Mouse (Mus musculus): ENCODE data around the gene Mindy4. TPM values are rescaled to one million over a fixed set of nuclear protein-coding genes. Genes with fewer than 3 reads are reported as not detected.
A peak's percentile ranks its signal among the peaks of the same experiment; 100 is the strongest.
"Not testable (repeated sequence)": the region's sequence is repeated elsewhere in the genome, so short reads cannot be mapped to it uniquely, and the experiment has no call there.

The Mindy4 gene
- polyA plus RNA-seq, 1 experiment from 2014 or later, result 11.7 TPM

DNA sequence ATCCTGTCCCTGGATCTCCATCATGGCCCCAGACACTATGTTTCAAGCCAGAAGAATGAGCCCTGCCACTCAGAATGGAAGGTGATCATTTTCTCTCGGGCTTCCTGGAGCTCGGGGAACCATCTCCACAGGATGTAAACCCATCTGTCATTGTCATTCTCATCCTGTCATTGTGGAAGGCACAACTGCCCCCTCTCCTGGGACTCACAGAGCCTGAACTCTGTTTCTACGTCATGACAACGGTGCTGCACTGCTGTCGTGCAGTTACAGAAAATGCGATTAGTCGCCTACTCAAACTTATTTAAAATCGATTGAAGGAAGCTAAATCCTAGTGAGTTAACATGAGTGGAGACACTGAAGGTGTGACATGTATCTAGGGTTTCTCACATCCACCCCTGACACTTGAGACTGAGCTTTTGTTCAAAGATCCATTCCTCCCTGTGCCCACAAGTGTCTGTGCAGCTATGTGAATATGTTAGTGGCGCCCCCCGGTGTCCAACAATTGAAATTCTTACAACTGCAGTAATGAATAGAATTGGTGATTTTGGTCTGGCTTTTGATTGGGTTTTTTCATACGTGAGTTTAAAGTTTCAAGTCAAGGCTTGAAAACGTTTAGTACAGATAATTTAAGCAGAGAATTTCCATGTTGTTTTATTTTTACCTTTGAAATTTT, 26.0 kb upstream of the Mindy4 start:
- H3K4me2 ChIP-seq (replicated peaks), result no peak overlapping the region
- no peaks in the 10 kb centered on the region for H3K9me3 ChIP-seq
- WGBS, result 41% methylated on average over 12 of the region's 12 CpGs
- no peak overlapping the region for H3K9ac ChIP-seq
- peaks cover 26% of the 10 kb centered on the region for H3K27me3 ChIP-seq (replicated peaks)
- ATAC-seq (ENCODE audit: low FRiP score, low read depth), result no peak
- no peak overlapping the region for H3K27ac ChIP-seq
- 0 out of 2 replicates have a peak, but pooled peaks cover 3% of the 10 kb centered on the region for H3K4me1 ChIP-seq
- H3K4me3 ChIP-seq, result no peak overlapping the region
- H3K36me3 ChIP-seq, result no peaks in the 10 kb centered on the region

DNA sequence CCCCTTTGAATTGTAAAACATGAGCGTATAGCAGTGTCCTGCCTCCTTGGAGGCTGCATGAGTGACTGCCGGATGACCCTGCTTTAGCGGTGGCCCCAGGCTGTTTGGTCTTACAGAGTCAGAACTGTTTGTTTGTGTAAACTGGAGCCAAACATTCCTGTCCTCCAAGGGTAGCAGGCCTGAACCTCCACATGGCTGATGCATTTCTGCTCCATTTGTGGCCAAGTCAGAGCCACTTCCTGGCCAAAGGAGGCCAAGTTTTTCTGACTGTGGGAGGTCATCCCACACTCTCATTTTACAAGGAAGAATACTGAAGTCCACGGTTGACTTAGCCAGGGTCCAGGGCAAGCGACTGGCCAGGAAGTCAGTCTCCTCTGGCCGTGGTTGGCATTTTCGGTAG, 23.6 kb upstream of the Mindy4 start:
- H3K27me3 ChIP-seq (replicated peaks), result peaks cover 14% of the 10 kb centered on the region
- H3K4me2 ChIP-seq (replicated peaks), result no peak overlapping the region
- H3K4me3 ChIP-seq, result no peak overlapping the region
- H3K9me3 ChIP-seq, result no peaks in the 10 kb centered on the region
- 81% methylated on average over 7 of the region's 7 CpGs for WGBS
- ATAC-seq (ENCODE audit: low FRiP score, low read depth), result no peak
- H3K36me3 ChIP-seq, result no peaks in the 10 kb centered on the region
- H3K9ac ChIP-seq, result no peak overlapping the region
- no peak overlapping the region for H3K27ac ChIP-seq
- no peaks in the 10 kb centered on the region for H3K4me1 ChIP-seq

DNA sequence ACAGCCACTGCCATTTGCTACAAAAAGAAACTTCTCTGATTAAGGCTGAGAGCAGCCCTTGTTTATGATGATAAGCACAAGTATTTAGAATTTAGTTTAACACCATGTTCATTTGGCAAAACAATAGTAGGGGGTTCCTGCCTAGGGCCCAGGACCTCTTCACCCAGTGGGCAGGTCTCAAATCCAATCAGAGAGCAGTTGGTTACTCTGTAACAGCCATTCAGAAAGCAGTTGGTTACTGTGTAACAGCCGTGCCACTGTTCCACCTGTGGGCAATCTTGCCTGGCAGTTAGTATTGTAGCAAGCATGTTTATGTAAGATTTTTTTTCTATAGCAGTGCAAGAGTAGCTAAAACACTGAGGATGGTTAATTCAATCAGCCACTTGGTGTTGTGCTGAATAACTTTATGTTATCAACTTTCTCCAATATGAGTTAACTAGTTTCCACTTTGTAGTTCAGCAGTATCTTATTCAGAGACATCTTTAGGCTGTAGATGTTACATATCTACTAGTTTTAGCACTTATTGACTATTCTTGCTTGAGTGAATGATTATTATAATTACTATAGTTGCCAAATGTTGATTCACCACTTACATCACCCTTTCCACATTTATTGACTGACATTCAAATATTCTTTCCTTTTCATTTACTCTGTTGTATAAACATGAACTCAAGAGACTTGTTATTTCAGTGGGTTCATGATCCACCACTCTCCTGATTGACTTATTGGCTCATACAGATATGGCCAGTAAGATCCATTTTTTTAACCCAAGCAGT, 20.3 kb upstream of the Mindy4 start:
- no peaks in the 10 kb centered on the region for H3K9me3 ChIP-seq
- H3K4me1 ChIP-seq, result no peaks in the 10 kb centered on the region
- no peak overlapping the region for H3K27ac ChIP-seq
- no peak overlapping the region for H3K4me3 ChIP-seq
- 90% methylated on average over 1 of the region's 1 CpGs for WGBS
- no peaks in the 10 kb centered on the region for H3K36me3 ChIP-seq
- no peak for ATAC-seq (ENCODE audit: low FRiP score, low read depth)
- H3K4me2 ChIP-seq (replicated peaks), result no peak overlapping the region
- H3K9ac ChIP-seq, result no peak overlapping the region
- H3K27me3 ChIP-seq (replicated peaks), result 0 out of 2 replicates have a peak, but pooled peaks cover 3% of the 10 kb centered on the region

DNA sequence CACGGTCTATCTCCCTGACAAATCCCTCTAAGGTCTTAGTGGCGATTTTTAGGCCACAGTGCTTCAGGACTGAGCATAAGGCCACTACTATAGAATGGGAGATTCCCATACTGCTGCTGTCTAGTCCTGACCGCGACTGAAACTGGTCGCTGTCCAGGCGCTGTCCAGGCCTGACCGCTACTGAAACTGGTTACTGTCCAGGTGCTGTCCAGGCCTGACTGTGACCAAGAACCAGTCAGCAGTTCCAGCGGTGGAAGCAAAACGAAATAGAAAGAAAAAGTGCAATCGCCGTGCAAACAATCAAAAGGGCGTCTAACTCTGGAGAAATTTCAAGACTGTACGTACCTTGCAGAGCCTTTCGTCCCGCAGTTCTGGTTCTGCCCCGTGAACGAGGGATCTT, 15.4 kb upstream of the Mindy4 start:
- H3K9ac ChIP-seq; H3K36me3 ChIP-seq; H3K27me3 ChIP-seq (replicated peaks); H3K27ac ChIP-seq; H3K9me3 ChIP-seq; H3K4me2 ChIP-seq (replicated peaks); H3K4me3 ChIP-seq; ATAC-seq (ENCODE audit: low FRiP score, low read depth); H3K4me1 ChIP-seq: not testable (repeated sequence)
- 95% methylated on average over 17 of the region's 17 CpGs for whole genome bisulfite sequencing

DNA sequence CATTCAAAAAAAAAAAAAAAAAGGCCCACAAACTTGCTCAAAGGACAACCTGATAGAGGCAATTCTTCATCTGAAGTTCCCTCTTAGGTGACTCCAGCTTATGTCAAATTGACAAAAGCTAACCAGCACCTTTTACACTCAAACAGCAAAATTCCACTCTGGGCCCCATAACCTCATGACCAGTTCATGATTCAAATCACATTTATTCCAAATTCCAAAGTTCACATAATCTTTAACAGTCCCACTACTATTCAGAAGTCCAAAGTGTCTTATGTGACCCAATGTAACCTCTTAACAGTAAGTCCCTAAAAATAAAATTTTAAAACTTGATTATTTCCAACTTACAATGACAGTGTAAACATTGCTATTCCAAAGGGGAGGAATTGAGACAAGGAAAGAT, 13.8 kb upstream of the Mindy4 start:
- Histone ChIP-seq H3K4me1 (no peaks in the 10 kb centered on the region), H3K27me3 (replicated peaks) (no peaks in the 10 kb centered on the region), H3K9ac (no peak overlapping the region), H3K4me2 (replicated peaks) (no peak overlapping the region), H3K27ac (no peak overlapping the region), H3K36me3 (no peaks in the 10 kb centered on the region), H3K9me3 (no peaks in the 10 kb centered on the region), H3K4me3 (no peak overlapping the region)
- ATAC-seq (ENCODE audit: low FRiP score, low read depth), result no peak

DNA sequence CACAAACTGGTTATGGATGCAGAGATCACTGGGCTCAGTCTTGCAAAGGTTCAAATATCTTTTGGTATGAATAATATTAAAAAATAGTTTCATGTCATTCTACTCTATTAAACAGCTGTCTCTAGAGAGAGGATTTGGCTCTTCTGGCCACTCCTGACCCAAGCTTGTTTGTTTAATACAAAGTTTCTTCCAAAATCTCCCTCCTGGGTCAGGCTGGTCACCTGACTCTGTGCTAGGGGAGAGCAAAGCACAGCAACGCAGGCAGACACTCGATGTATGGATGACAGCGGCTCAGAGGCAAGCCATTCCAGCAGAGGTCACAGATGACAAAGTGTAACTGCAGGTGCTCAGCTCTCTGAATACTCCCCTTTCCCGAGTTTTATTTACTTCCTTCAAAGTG, 11.6 kb upstream of the Mindy4 start:
- Histone ChIP-seq H3K4me3 (no peak overlapping the region), H3K4me2 (replicated peaks) (no peak overlapping the region), H3K9ac (no peak overlapping the region), H3K9me3 (peaks cover 7% of the 10 kb centered on the region; the same call in 1 of the 2 replicates), H3K27ac (no peak overlapping the region), H3K27me3 (replicated peaks) (no peaks in the 10 kb centered on the region), H3K4me1 (no peaks in the 10 kb centered on the region), H3K36me3 (no peaks in the 10 kb centered on the region)
- ATAC-seq (ENCODE audit: low FRiP score, low read depth), result no peak
- 71% methylated on average over 4 of the region's 4 CpGs for WGBS

DNA sequence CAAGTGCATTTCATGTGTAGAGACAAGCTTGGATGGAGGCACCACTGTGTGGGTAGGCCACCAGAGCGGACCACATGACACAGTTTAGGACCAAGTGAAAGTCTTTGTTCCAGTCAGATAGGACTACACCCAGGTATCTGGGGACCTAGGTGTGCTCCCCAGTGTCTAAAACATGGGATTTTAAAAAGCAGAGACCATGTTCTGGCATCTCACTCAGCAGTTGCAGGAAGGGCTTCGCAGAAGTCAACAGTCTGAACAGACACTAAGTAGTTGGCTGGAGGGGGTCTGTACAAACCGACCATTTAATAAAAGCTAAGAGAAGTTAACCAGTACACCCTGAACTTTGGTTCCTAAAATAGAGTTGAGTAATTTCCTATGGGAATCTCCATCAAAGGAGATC, 10.0 kb upstream of the Mindy4 start:
- no peak overlapping the region for H3K9ac ChIP-seq
- 93% methylated on average over 3 of the region's 3 CpGs for WGBS
- H3K4me1 ChIP-seq, result no peaks in the 10 kb centered on the region
- H3K9me3 ChIP-seq, result peaks cover 7% of the 10 kb centered on the region; the same call in 1 of the 2 replicates
- H3K36me3 ChIP-seq, result no peaks in the 10 kb centered on the region
- no peaks in the 10 kb centered on the region for H3K27me3 ChIP-seq (replicated peaks)
- no peak for ATAC-seq (ENCODE audit: low FRiP score, low read depth)
- no peak overlapping the region for H3K4me3 ChIP-seq
- H3K27ac ChIP-seq, result no peak overlapping the region
- H3K4me2 ChIP-seq (replicated peaks), result no peak overlapping the region

DNA sequence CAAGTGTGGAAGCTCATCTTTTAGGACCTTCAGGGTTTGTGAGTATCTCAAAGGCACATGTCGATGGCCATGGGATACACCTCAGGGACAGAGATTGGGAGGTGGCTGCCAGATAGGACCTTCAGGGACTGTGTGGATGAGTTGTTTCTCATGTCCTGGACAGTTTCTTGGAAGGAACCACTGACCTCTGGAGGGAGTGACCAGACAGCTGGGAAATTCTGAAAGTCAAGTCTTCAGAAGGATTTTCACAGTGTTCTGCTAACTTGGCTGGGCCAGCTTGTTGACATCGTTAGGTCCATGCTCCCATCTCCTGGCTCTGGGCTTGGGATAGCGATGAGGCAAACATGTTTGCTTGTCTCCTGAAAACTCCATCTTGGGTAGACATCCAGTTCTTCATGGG, 4.1 kb upstream of the Mindy4 start:
- H3K27ac ChIP-seq, result no peak overlapping the region
- no peaks in the 10 kb centered on the region for H3K36me3 ChIP-seq
- no peak for ATAC-seq (ENCODE audit: low FRiP score, low read depth)
- H3K4me1 ChIP-seq, result peaks cover 7% of the 10 kb centered on the region
- H3K4me3 ChIP-seq, result no peak overlapping the region
- H3K4me2 ChIP-seq (replicated peaks), result no peak overlapping the region
- H3K9ac ChIP-seq, result no peak overlapping the region
- no peaks in the 10 kb centered on the region for H3K27me3 ChIP-seq (replicated peaks)
- peaks cover 7% of the 10 kb centered on the region; the same call in 1 of the 2 replicates for H3K9me3 ChIP-seq
- WGBS, result 94% methylated on average over 3 of the region's 3 CpGs

DNA sequence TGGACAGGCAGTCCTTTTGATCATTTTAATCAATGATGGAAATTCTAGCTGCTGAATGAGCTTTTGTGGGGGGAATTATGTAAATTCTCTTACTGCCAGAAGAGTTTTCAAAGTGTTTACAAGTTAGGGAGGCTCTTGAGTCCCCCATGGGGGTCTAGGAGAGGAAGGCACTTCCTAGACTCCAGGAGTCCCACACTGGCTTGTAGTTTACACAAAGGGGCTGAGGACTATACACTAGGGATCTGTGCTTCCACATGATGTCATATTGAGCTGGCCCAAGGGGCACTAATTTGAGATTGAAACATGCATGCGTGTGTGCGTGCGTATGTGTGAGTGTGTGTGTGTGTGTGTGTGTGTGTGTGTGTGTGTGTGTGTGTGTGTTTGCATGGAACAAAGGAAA, 748 bp downstream of the Mindy4 start:
- Histone ChIP-seq H3K27me3 (replicated peaks) (no peaks in the 10 kb centered on the region), H3K9me3 (no peaks in the 10 kb centered on the region), H3K36me3 (no peaks in the 10 kb centered on the region), H3K27ac (peak overlapping the region; percentile 22; the same call in 1 of the 2 replicates), H3K9ac (0 out of 2 replicates have a peak overlapping the region, but pooled peaks have one; percentile 38), H3K4me2 (replicated peaks) (peak overlapping the region; percentile 64), H3K4me3 (peak overlapping the region; percentile 42), H3K4me1 (peaks cover 12% of the 10 kb centered on the region)
- WGBS, result 80% methylated on average over 3 of the region's 3 CpGs
- ATAC-seq (ENCODE audit: low FRiP score, low read depth), result peak; percentile 57

DNA sequence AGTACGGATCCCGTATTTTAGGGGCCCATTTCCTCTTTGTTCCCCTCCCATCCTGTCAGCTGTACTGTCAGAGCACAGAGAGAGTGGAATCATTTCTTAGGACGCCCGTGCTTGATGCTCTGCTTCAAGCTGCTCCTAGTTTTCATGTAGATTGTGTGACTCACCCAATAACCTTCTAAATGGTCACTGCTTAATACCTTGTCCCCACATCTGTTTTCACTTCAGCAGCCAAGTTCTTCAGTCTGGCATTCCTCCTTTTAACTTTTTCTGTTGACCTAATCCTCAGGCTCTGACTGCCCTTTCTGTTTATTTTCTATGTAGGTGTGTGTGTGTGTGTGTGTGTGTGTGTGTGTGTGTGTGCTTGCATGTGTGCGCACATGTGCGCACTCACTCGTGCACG, 4.6 kb downstream of the Mindy4 start:
- Histone ChIP-seq H3K4me1 (peaks cover 10% of the 10 kb centered on the region), H3K27me3 (replicated peaks) (no peaks in the 10 kb centered on the region), H3K36me3 (peaks cover 6% of the 10 kb centered on the region; the same call in 1 of the 2 replicates), H3K4me3 (no peak overlapping the region), H3K4me2 (replicated peaks) (no peak overlapping the region), H3K27ac (no peak overlapping the region), H3K9me3 (no peaks in the 10 kb centered on the region), H3K9ac (no peak overlapping the region)
- no peak for ATAC-seq (ENCODE audit: low FRiP score, low read depth)
- 74% methylated on average over 8 of the region's 8 CpGs for WGBS

DNA sequence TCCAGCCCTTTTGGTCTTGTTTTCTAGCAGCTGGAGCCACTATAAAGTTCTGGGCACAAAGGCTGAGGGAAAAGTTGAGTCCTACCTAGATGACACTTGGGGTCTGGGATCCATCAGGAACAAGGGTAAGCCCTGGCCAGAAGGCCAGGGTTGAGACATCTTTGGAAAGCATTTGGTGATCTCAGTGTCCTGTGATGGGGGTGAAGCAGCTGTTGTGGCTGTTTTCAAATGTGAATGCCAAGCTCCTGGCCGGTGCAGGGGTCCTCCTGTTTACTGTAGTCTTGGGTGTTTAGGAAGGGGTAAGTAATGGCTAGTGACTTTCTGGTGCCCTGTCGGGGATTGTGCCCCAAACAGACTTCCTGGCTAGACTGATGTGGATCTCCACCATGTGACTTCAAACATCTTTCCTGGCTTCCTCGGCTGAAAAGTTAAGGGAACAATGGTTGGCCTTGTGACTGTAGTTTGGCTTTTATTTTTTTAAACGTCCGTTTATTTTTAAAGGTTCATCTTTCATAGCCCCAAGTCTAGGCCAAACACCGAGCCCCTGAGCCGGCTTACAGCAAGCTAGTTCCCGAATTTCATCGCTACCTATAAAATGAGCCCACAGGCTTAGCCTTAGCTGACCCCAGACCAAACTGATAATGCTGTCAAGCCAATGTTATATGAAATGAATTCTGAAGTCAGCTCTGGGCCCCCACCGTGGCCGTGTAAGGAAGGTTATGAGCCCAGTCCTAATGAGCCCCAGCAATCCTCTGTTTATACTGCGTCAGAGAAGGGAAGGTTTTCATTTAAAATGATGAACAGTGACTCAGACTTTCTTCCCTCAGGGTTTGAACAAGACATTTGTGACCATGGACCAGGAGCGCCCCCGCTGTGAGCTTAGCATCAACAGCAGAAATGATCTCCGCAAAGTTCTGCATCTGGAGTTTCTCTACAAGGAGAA, 7.5 kb downstream of the Mindy4 start:
- WGBS, result 73% methylated on average over 15 of the region's 15 CpGs
- H3K4me1 ChIP-seq, result no peaks in the 10 kb centered on the region; the same call in 1 of the 2 replicates
- peaks cover 9% of the 10 kb centered on the region; the same call in 1 of the 2 replicates for H3K36me3 ChIP-seq
- no peak overlapping the region for H3K27ac ChIP-seq
- H3K27me3 ChIP-seq (replicated peaks), result no peaks in the 10 kb centered on the region
- no peak for ATAC-seq (ENCODE audit: low FRiP score, low read depth)
- no peak overlapping the region for H3K9ac ChIP-seq
- no peak overlapping the region for H3K4me3 ChIP-seq
- H3K4me2 ChIP-seq (replicated peaks), result no peak overlapping the region
- no peaks in the 10 kb centered on the region for H3K9me3 ChIP-seq

DNA sequence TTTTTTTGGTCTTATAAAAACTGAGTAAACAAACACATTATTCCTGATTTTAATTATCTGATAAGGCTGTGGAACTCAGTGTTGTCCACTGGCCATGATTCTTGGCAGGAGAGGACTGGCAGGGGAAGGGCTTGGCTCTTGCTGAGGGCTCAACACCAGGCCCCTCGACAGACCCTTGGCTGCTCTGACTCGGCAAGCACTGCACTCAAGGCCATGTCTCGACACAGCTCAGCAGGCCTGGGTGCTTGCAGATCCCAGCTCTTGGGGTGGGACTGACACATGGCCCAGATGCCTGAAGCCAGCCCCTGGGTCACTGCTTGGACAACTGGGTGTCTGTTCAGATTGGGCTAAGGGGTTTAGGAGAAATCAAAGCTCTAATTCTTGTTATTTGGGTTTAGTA, 11.4 kb downstream of the Mindy4 start:
- Histone ChIP-seq H3K4me3 (no peak overlapping the region), H3K4me2 (replicated peaks) (no peak overlapping the region), H3K9ac (no peak overlapping the region), H3K27ac (no peak overlapping the region), H3K27me3 (replicated peaks) (no peaks in the 10 kb centered on the region), H3K4me1 (no peaks in the 10 kb centered on the region), H3K9me3 (no peaks in the 10 kb centered on the region), H3K36me3 (peaks cover 29% of the 10 kb centered on the region)
- WGBS, result 85% methylated on average over 3 of the region's 3 CpGs
- ATAC-seq (ENCODE audit: low FRiP score, low read depth), result no peak
